Mouse (Mus musculus) embryonic facial prominence, embryonic 12.5 days (tissue): ENCODE results near the gene Sbds. TPM values are rescaled to one million over a fixed set of nuclear protein-coding genes. Genes with fewer than 3 reads are reported as not detected.
"Not testable (repeated sequence)": the region's sequence is repeated elsewhere in the genome, so short reads cannot be mapped to it uniquely, and the experiment has no call there.

Source experiments
- ATAC-seq: fragments of 200-750 bp; cut with Nextera tagmentation; 2 replicates; pipeline ENCODE4 v1.8.0; 2017; ENCODE audit not compliant: insufficient number of reproducible peaks, insufficient read depth, low FRiP score, low TSS enrichment
- H3K27ac ChIP-seq: fragments of 300-500 bp; sonication (generic); 2 replicates; pipeline ENCODE4 v1.5.1; 2016; ENCODE audit warnings: mild to moderate bottlenecking
- H3K27me3 ChIP-seq: fragments of 300-500 bp; sonication (generic); 2 replicates; pipeline ENCODE4 v1.6.1; 2016; ENCODE audit warnings: mild to moderate bottlenecking, moderate library complexity
- H3K36me3 ChIP-seq: fragments of 300-500 bp; sonication (generic); 2 replicates; pipeline ENCODE4 v1.6.1; 2016; ENCODE audit warnings: mild to moderate bottlenecking
- H3K4me1 ChIP-seq: fragments of 300-500 bp; sonication (generic); 2 replicates; pipeline ENCODE4 v1.6.1; 2016
- H3K4me2 ChIP-seq: fragments of 300-500 bp; sonication (generic); replicated peaks from 2 replicates; pipeline ENCODE4 v1.6.1; 2016; ENCODE audit warnings: mild to moderate bottlenecking, moderate library complexity
- H3K4me3 ChIP-seq: fragments of 300-500 bp; sonication (generic); 2 replicates; pipeline ENCODE4 v1.5.1; 2016; ENCODE audit warnings: mild to moderate bottlenecking
- H3K9ac ChIP-seq: fragments of 300-500 bp; sonication (generic); 2 replicates; pipeline ENCODE4 v1.6.1; 2016; ENCODE audit warnings: mild to moderate bottlenecking, moderate library complexity
- H3K9me3 ChIP-seq: fragments of 300-500 bp; sonication (generic); 2 replicates; pipeline ENCODE4 v1.6.1; 2016; ENCODE audit warnings: mild to moderate bottlenecking, moderate library complexity
- WGBS: fragments of 180-500 bp; shearing (Covaris S2); methylation state at CpG from one replicate; pipeline ENCODE4 v1.1.7; 2016; 5-methylcytosine and 5-hydroxymethylcytosine counted together
- polyA plus RNA-seq: library from polyadenylated mRNA; unstranded; fragments of >200 nt; fragmentation: Nextera tagmentation; extraction: Ambion mirVana; gene quantifications from 2 replicates; pipeline ENCODE4 v1.2.1, GENCODE M21; 2016

Sbds gene
- polyA plus RNA-seq, 1 experiment from 2014 or later = 67.7 TPM

DNA sequence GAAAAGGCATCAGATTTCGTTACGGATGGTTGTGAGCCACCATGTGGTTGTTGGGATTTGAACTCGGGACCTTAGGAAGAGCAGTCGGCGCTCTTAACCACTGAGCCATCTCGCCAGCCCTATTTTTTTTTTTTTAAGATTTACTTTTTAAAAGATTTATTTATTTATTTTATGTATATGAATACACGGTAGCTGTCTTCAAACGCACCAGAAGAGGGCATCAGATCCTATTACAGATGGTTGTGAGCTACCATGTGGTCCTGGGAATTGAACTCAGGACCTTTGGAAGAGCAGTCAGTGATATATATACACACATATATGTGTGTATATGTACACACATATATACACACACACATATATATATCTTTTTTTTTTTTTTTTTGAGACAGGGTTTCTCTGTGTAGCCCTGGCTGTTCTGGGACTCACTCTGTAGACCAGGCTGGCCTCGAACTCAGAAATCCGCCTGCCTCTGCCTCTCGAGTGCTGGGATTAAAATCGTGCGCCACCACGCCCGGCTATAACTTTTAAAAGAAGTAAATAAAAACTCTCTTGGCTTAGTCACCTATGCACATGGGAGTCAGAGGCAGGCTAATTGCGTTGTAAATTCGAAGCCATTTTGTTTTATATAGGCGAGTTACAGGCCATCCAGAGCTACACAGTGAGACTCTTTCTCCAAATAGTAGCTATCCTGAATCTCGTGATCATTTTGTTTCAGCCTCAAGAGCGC lies 632 bp upstream of the Sbds start:
- ATAC-seq, H3K9ac ChIP-seq, H3K27me3 ChIP-seq, H3K9me3 ChIP-seq: not testable (repeated sequence)
- Histone ChIP-seq H3K4me3 (peak overlapping the region; percentile 69), H3K27ac (peak overlapping the region; percentile 54; the same call in 1 of the 2 replicates), H3K36me3 (peaks cover 20% of the 10 kb centered on the region), H3K4me2 (peak overlapping the region; percentile 71), H3K4me1 (peaks cover 10% of the 10 kb centered on the region; the same call in 1 of the 2 replicates)
- 28% methylated on average over 20 of the region's 20 CpGs for WGBS

GRCm38 (mm10) chr5:130254164-130255016 lies 940 bp downstream of the Sbds start:
- Histone ChIP-seq H3K27me3 (no peaks in the 10 kb centered on the region), H3K4me3 (peak overlapping the region; percentile 54), H3K9me3 (no peaks in the 10 kb centered on the region), H3K4me2 (peak overlapping the region; percentile 56), H3K36me3 (peaks cover 33% of the 10 kb centered on the region), H3K4me1 (peaks cover 10% of the 10 kb centered on the region; the same call in 1 of the 2 replicates), H3K9ac (peak overlapping the region; percentile 69), H3K27ac (no peak overlapping the region; the same call in 1 of the 2 replicates)
- no peak for ATAC-seq
- WGBS = 17% methylated on average over 19 of the region's 19 CpGs

- no peak overlapping the region for H3K27ac ChIP-seq
- H3K27me3 ChIP-seq = no peaks in the 10 kb centered on the region
- H3K36me3 ChIP-seq = peaks cover 79% of the 10 kb centered on the region
- H3K9me3 ChIP-seq = no peaks in the 10 kb centered on the region
- 93% methylated on average over 5 of the region's 5 CpGs for WGBS
- H3K4me2 ChIP-seq = no peak overlapping the region
- H3K4me1 ChIP-seq = no peaks in the 10 kb centered on the region
- no peak overlapping the region for H3K4me3 ChIP-seq
- no peak for ATAC-seq
- no peak overlapping the region for H3K9ac ChIP-seq
These were observed 7.5 kb downstream of the Sbds start for GRCm38 (mm10) chr5:130247823-130248222.

DNA sequence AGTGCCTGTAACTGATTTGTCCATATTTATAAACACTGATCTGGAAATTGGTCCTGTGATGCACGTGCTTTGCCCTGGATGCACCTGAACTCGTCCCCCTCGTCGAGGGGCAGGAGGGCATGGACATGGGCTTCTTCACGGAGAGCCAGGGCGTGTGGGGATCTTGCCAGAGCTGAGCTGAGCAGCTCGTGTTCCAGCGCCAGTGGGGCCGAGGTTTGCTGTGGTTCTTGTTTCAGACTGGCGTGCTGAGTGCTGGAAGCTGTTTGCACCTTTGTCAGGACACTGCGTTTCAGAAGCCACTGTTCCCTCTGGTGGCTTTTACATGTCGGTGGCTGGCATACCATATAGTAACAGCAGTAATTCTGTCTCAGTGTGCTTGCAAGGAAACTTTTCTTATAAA lies 13.9 kb downstream of the Sbds start:
- 91% methylated on average over 12 of the region's 12 CpGs for WGBS
- Histone ChIP-seq H3K36me3 (peaks cover 83% of the 10 kb centered on the region), H3K4me2 (no peak overlapping the region)

GRCm38 (mm10) chr5:130239856-130240255 lies 15.5 kb downstream of the Sbds start:
- 94% methylated on average over 2 of the region's 2 CpGs for WGBS
- no peak for ATAC-seq
- H3K9ac ChIP-seq = no peak overlapping the region
- H3K36me3 ChIP-seq = peaks cover 85% of the 10 kb centered on the region
- no peaks in the 10 kb centered on the region for H3K9me3 ChIP-seq
- H3K27ac ChIP-seq = no peak overlapping the region
- H3K4me2 ChIP-seq = no peak overlapping the region
- no peak overlapping the region for H3K4me3 ChIP-seq
- H3K4me1 ChIP-seq = no peaks in the 10 kb centered on the region
- no peaks in the 10 kb centered on the region for H3K27me3 ChIP-seq

More for the DNA sequence above, 13.9 kb downstream of the Sbds start:
- no peak overlapping the region for H3K27ac ChIP-seq
- H3K4me3 ChIP-seq = no peak overlapping the region
- no peak overlapping the region for H3K9ac ChIP-seq
- H3K4me1 ChIP-seq = no peaks in the 10 kb centered on the region
- H3K9me3 ChIP-seq = no peaks in the 10 kb centered on the region
- H3K27me3 ChIP-seq = no peaks in the 10 kb centered on the region
- no peak for ATAC-seq

DNA sequence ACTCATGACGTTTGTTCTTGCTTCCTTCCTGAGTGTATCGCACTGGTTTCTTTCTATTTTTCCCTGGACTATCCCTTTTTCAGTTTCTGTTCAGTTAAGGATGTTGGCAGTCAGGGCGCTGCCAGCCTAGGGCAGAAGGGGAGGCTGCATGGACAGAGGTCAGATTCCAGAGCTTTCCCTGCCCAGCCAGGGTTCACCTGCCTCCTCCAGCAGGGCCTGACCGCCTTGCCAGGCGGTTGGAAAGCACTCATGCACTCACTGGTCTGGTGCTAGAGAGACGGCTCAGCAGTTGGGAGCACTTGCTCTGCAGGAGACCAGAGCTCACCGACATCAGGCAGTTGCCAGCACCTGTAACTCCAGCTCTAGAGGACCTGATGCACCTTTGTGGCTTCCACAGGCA lies 16.1 kb downstream of the Sbds start:
- Histone ChIP-seq H3K27me3 (no peaks in the 10 kb centered on the region), H3K4me1 (no peaks in the 10 kb centered on the region), H3K9me3 (no peaks in the 10 kb centered on the region), H3K4me3 (no peak overlapping the region), H3K9ac (no peak overlapping the region), H3K27ac (no peak overlapping the region), H3K4me2 (no peak overlapping the region), H3K36me3 (peaks cover 85% of the 10 kb centered on the region)
- ATAC-seq = no peak
- 93% methylated on average over 7 of the region's 7 CpGs for WGBS

DNA sequence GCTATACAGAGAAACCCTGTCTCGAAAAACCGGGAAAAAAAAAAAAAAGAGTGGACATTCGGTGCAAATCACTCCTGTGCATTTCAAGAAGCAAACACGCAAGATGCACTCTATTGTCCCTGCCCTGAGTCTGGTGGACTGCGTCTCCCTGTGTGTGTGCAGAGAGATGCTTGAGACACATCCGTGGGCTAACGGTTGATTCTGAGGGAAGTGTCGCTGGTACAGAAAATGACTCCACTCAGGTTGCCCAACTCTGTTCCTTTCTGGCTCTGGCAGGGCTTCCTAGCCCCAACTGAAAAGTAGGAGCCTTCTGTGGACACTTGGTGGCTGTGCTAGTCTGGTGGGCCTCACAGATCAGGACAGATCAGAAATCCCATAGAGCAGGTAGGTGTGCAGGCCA lies 19.0 kb downstream of the Sbds start:
- no peak for ATAC-seq
- Histone ChIP-seq H3K27ac (no peak overlapping the region), H3K9me3 (no peaks in the 10 kb centered on the region), H3K27me3 (no peaks in the 10 kb centered on the region), H3K9ac (no peak overlapping the region), H3K4me2 (no peak overlapping the region), H3K4me1 (no peaks in the 10 kb centered on the region), H3K36me3 (peaks cover 98% of the 10 kb centered on the region), H3K4me3 (no peak overlapping the region)
- 93% methylated on average over 8 of the region's 8 CpGs for WGBS

DNA sequence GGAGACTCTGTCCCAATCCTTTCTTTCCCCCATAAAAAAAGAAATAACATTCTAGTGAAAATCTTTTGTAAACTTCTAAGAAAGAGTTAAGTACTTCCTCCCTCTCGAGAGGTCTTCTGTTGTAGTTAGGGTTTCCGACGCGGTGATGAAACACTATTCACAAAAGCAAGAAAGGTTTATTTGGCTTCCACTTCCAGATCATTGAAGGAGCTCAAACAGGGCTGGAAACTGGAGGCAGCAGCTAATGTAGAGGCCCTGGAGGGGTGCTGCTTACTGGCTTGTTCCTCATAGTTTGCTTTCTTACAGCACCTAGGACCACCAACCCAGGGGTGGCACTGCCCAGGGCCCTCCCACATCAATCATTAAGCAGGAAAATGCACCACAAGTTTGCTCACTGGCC lies 27.2 kb downstream of the Sbds start:
- H3K27ac ChIP-seq = no peak overlapping the region
- peaks cover 37% of the 10 kb centered on the region for H3K36me3 ChIP-seq
- H3K27me3 ChIP-seq = no peaks in the 10 kb centered on the region
- H3K9ac ChIP-seq = no peak overlapping the region
- no peak overlapping the region for H3K4me2 ChIP-seq
- H3K4me3 ChIP-seq = no peak overlapping the region
- no peaks in the 10 kb centered on the region for H3K9me3 ChIP-seq
- peaks cover 11% of the 10 kb centered on the region for H3K4me1 ChIP-seq
- no peak for ATAC-seq
- 87% methylated on average over 4 of the region's 4 CpGs for WGBS

DNA sequence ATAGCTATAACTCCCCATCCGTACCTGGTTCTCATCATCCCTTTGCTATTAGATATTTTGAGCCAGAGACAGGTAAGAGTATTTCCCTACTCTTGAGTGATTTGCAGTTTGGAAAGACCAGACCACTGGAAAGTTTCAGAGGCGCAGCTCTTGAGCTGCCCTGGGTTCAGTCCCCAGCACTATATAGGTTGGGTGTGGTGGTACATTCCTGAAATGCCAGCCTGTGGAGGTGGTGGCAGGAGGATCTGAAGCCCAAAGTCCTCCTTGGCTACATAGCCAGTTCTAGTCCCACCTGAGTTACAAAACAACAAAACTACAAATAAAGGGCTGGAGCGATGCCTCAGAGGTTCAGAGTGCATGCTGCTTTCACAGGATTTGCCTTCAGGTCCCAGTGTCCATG lies 28.5 kb downstream of the Sbds start:
- peaks cover 23% of the 10 kb centered on the region for H3K36me3 ChIP-seq
- H3K4me3 ChIP-seq = no peak overlapping the region
- 90% methylated on average over 3 of the region's 3 CpGs for WGBS
- H3K4me1 ChIP-seq = peaks cover 14% of the 10 kb centered on the region
- H3K27me3 ChIP-seq = no peaks in the 10 kb centered on the region
- H3K9me3 ChIP-seq = no peaks in the 10 kb centered on the region
- H3K9ac ChIP-seq = no peak overlapping the region
- H3K4me2 ChIP-seq = no peak overlapping the region
- ATAC-seq = no peak
- H3K27ac ChIP-seq = no peak overlapping the region

- Histone ChIP-seq H3K4me3 (peak overlapping the region; percentile 99), H3K36me3 (peaks cover 3% of the 10 kb centered on the region; the same call in 1 of the 2 replicates), H3K4me2 (peak overlapping the region; percentile 70), H3K9ac (peak overlapping the region; percentile 95), H3K4me1 (peaks cover 14% of the 10 kb centered on the region), H3K27me3 (no peaks in the 10 kb centered on the region), H3K27ac (peak overlapping the region; percentile 85), H3K9me3 (no peaks in the 10 kb centered on the region)
- ATAC-seq = peak; percentile 61
- under 1% methylated on average over 88 of the region's 88 CpGs for WGBS
These were observed 33.0 kb downstream of the Sbds start for GRCm38 (mm10) chr5:130222146-130223004.

- Histone ChIP-seq H3K36me3 (peaks cover 3% of the 10 kb centered on the region; the same call in 1 of the 2 replicates), H3K4me3 (peak overlapping the region; percentile 99), H3K9me3 (no peaks in the 10 kb centered on the region), H3K27ac (peak overlapping the region; percentile 85; the same call in 1 of the 2 replicates), H3K27me3 (no peaks in the 10 kb centered on the region), H3K4me2 (peak overlapping the region; percentile 70), H3K4me1 (peaks cover 14% of the 10 kb centered on the region), H3K9ac (peak overlapping the region; percentile 95)
- peak; percentile 44; the same call in 1 of the 2 replicates for ATAC-seq
- under 1% methylated on average over 10 of the region's 10 CpGs for WGBS
These were observed 33.6 kb downstream of the Sbds start for GRCm38 (mm10) chr5:130221760-130222145.
